Mouse (Mus musculus) thymus, adult 18-20 months (tissue): ENCODE data around the gene Mmp14.
A peak's percentile ranks its signal among the peaks of the same experiment; 100 is the strongest.

Experiments
- DNase-seq, 2 experiments: peaks; one replicate each; pipeline ENCODE4 v3.0.0; 2022; ENCODE audit warnings: mixed read lengths in 2 of 2

The Mmp14 gene

GRCm38 (mm10) chr14:54413877-54414700 lies 17.3 kb upstream of the Mmp14 start:
- peak in 1 of 2 experiments; percentile 41 for DNase-seq

- DNase-seq: no peak
These were observed 16.0 kb upstream of the Mmp14 start for GRCm38 (mm10) chr14:54415241-54416020.

- no peak for DNase-seq
These were observed 15.1 kb upstream of the Mmp14 start for GRCm38 (mm10) chr14:54416229-54416775.

- no peak for DNase-seq
These were observed 14.6 kb upstream of the Mmp14 start for GRCm38 (mm10) chr14:54416830-54417229.

- no peak for DNase-seq
These were observed 13.8 kb upstream of the Mmp14 start, which contains the start of gene Slc7a7 for GRCm38 (mm10) chr14:54417623-54418081. TSS of gene Slc7a7 (minus strand) at chr14:54417780.

GRCm38 (mm10) chr14:54421014-54421413 lies 10.4 kb upstream of the Mmp14 start:
- DNase-seq: no peak

- no peak for DNase-seq
These were observed 8.0 kb upstream of the Mmp14 start for GRCm38 (mm10) chr14:54423406-54423805.

GRCm38 (mm10) chr14:54424634-54425033 lies 6.8 kb upstream of the Mmp14 start:
- DNase-seq: no peak

- DNase-seq: no peak
These were observed 5.9 kb upstream of the Mmp14 start for GRCm38 (mm10) chr14:54425540-54425939.

GRCm38 (mm10) chr14:54426003-54426688 lies 5.3 kb upstream of the Mmp14 start:
- no peak for DNase-seq

- DNase-seq: peak; percentile 80 to 84
These were observed 4.6 kb upstream of the Mmp14 start, which contains the start of gene Mrpl52 for GRCm38 (mm10) chr14:54426689-54427398. TSS of gene Mrpl52 (plus strand) at chr14:54426909.

- no peak for DNase-seq
These were observed 3.7 kb upstream of the Mmp14 start for GRCm38 (mm10) chr14:54427696-54428095.

GRCm38 (mm10) chr14:54428421-54428820 lies 3.0 kb upstream of the Mmp14 start:
- DNase-seq: no peak

GRCm38 (mm10) chr14:54429332-54430093 lies 1.9 kb upstream of the Mmp14 start:
- no peak for DNase-seq

GRCm38 (mm10) chr14:54430406-54431145 lies 836 bp upstream of the Mmp14 start:
- DNase-seq: no peak

GRCm38 (mm10) chr14:54432078-54432836 lies 845 bp downstream of the Mmp14 start:
- DNase-seq: no peak

GRCm38 (mm10) chr14:54432837-54433830 lies 1.7 kb downstream of the Mmp14 start:
- DNase-seq: no peak

- no peak for DNase-seq
These were observed 2.6 kb downstream of the Mmp14 start for GRCm38 (mm10) chr14:54433941-54434531.
